Mouse (Mus musculus): ENCODE measurements at regions not wholly inside any gene's neighbourhood (a gene's known extent, or its start where the extent isn't known, plus 50 kb on each side); places are given as distances from the start of the nearest gene placed in this dataset.

GRCm38 (mm10) chr15:96944741-96945140 is 111.0 kb downstream of the Slc38a4 start:
- no peak for DNase-seq (ENCODE audit: low spot score)

DNA sequence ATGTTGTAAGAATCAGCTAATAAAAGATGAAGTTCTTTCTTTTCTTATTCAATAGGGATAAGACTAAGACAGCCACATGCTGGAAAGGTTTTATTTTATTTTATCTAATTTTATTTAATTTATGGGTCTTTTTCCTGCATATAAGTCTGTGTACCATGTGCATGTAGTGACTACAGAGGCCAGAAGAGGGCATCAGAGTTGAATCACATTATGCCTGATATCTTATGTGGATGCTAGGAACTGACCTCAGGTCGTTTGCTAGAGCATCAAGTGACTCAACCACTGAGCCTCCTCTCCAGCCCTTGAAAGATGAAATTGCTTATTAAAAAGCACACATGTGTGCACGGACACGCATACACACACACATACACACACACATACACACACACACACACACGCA is 113.1 kb downstream of the Slc38a4 start:
- no peak for DNase-seq (ENCODE audit: low spot score)

DNA sequence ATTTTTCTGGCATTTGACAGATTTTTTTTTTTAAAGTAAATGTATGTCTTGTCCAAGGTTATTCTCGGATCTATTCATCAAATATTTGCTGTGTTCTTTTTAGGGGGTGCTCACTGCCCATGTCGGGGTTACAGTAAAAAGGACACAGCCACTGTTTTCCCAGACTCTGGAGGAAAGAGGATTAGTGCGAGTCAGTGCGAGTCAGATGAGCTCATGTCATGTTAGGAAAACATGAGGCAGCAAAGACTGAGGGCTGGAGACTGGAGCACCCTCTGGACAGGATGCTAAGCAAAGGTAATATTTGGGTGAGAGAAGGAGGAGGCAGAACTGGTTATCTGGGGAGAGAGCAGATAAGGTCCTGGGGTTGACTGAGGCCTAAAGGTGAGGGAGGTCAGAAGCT is 117.3 kb downstream of the Slc38a4 start:
- no peak for DNase-seq (ENCODE audit: low spot score)

GRCm38 (mm10) chr15:96937623-96938022 is 118.1 kb downstream of the Slc38a4 start:
- DNase-seq (ENCODE audit: low spot score), result no peak

DNA sequence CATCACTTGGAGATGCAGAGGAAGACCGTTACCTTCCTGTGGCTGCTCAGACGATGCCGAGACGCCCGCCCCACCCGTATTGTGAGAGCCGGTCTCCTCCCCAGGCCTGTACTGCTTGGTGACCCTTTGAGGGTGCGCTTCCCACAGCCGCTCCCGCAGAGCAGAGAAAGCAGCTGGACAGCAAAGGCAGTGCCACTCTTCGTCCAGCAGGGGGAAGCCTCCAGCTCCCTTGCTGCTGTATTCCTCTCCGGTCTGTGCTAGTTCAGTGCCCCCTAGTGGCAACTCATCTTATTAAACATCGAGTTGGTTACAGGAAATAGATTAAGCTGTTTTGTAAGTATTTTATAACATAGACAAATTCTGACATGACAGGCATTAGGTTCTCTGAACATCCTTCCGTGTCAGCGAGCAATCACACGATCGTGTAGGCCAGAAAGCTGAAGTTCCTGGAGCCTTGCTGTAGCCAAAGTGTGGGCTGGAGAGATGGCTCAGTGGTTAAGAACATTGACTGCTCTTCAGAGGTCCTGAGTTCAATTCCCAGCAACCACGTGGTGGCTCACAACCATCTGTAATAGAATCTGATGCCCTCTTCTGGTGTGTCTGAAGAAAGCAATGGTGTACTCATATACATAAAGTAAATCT is 118.9 kb downstream of the Slc38a4 start:
- DNase-seq (ENCODE audit: low spot score), result peak; percentile 89

DNA sequence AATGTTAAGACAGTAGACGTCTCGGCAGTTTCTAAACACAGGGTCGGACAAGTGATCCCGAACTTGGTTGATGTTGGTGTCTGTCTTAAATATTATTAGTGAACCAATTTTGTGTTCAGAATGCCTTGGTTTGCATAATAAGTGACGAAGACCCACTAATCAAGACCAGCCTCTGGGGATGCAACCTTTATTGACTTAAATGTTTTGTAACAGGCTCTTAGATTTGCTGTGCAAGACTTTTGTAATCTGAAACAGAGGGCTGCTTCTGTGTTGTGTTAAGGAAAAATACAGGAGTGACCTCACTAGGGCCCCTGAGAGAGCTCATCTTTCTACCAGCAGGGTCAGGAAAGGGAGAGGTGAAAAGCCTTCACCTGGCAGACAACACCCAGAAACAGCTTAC is 119.5 kb downstream of the Slc38a4 start:
- no peak for DNase-seq (ENCODE audit: low spot score)

- no peak for DNase-seq (ENCODE audit: low spot score)
These were observed 122.3 kb downstream of the Slc38a4 start for GRCm38 (mm10) chr15:96933451-96933850.

- no peak for DNase-seq (ENCODE audit: low spot score)
These were observed 125.2 kb downstream of the Slc38a4 start for GRCm38 (mm10) chr15:96930531-96930930.

DNA sequence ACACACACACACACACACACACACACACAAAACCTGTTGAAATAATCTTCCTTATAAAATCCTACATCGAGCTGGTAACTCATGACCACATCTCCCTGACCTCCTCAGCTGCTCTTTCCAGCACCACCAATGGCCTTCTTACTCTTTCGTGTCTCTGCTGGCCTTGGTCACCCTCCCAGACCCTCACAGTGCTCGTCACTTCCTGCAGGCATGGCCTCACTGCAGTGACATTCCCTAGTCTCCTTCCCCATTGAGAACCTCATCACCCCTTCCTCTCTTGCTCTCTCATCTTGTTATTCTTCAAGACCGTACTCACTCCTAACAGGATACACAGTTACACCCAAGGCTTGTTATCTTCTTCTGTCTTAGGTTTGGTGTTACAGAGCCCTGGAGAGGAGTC is 126.0 kb downstream of the Slc38a4 start:
- no peak for DNase-seq (ENCODE audit: low spot score)

DNA sequence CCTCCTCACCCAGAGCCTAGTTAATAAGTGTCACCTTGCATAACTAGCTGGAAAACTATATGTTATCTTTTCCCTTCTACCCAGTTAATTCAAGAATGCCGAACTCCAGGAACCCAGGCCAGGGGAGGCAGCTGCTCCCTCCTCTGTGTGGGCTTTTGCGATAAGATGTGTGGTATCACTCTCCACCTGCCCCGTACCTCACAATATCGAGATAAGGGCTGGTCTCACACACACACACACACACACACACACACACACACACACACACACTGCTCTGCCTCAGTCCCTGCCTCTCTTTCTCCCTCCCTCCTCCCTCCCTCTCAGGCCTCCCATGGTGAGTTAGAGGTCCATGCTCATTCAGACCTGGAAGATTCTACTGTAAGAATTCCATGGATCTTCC is 127.1 kb downstream of the Slc38a4 start:
- no peak for DNase-seq (ENCODE audit: low spot score)

- no peak for DNase-seq (ENCODE audit: low spot score)
These were observed 128.1 kb downstream of the Slc38a4 start for GRCm38 (mm10) chr15:96927674-96928073.

DNA sequence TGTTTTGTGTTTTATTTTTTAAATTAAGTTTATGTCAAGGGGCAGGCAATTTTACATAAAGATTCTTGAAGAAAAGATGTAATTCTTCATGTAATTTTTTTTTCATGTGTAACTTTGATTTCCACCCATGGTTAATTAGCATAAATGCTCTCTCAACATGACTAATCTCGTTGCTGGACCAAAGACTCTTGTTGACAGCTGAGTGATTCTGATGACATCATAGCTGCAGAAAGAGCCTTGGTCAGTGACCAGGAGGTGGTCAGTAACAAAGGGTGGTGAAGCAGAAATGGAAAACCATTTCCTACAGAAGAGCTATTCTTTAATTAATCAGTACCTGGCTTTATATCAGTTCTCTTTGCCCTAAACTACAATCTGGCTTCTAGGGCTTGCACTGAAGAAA is 129.1 kb downstream of the Slc38a4 start:
- no peak for DNase-seq (ENCODE audit: low spot score)

DNA sequence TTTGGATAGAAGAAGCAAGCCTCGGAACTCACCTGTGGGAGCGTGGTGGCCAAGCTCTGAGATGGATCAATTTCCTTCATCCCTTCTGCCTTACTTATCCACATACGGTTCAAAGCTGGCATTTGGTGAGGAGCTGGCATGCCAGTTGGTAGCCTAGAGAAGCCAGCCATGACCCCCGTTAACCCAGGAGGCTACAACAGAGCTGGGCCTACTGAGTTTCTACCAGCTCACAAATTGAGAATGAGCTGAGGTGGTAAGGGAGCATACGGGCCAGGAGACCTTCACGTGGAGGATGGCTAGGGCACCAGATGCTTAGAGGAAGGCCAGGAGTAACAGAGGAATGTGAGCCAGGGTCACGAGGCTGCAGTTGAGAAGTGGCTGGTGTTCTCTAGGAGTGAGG is 139.2 kb downstream of the Slc38a4 start:
- no peak for DNase-seq (ENCODE audit: low spot score)

DNA sequence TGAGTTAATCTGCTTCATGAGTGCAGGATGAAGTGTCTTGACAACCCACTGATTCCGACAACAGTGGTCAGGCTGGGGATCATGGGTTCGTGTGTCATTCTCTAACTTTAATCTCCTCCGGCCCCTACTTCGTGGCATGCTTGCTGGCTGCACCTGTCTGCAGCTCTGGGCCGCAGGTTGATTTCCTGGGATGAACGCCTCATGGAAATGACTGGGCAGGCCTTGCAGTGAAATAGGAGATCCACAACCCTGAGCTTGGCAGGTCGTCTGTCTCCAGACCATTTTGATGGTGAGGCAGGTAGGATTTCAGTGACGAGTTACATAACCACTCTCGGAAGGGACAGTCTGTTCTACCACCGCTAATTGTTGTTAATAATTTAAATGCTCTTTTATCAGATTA is 140.2 kb downstream of the Slc38a4 start:
- DNase-seq (ENCODE audit: low spot score), result no peak

GRCm38 (mm10) chr15:96914988-96915387 is 140.8 kb downstream of the Slc38a4 start:
- no peak for DNase-seq (ENCODE audit: low spot score)

DNA sequence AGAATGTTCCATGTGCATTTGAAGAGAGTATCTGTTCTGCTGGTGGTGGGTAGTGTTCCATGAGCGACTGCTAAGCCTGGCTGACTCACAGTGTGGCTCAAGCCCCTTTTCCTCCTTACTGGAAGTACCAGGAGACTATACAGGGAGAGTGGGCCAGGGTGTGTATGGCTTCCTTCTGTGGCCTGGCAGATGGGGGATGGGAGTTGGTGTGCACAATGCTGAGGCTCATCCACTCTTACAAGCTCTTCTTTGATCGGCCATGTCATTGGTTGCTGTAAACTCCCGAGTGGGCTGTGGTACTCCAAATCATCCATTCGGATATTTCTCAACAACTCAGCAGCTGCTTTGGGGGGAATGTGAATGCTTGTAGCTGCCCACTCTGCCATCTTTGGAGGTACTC is 150.2 kb downstream of the Slc38a4 start:
- no peak for DNase-seq (ENCODE audit: low spot score)

- no peak for DNase-seq (ENCODE audit: low spot score)
These were observed 152.3 kb downstream of the Slc38a4 start for GRCm38 (mm10) chr15:96903461-96903860.

- no peak for DNase-seq (ENCODE audit: low spot score)
These were observed 153.0 kb downstream of the Slc38a4 start for GRCm38 (mm10) chr15:96902781-96903180.

DNA sequence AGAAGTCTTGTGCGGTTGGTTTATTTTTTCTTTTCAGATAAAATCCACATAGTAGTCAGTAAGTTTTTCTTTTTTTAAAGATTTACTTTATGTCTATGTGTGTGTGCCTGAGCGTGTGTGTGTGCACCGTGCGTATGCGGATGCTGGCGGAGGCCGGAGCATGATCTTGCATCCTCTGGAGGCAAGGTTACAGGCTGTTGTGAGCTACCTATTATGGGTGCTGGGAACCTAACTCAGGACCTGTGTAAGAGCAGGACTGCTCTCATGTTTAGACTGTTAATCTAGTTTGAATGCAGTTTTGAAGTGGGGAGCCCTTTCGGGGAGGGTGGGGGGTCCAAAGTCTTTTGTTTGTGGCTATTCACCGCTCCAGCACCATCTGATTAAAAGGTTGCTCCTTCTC is 154.1 kb downstream of the Slc38a4 start:
- no peak for DNase-seq (ENCODE audit: low spot score)

DNA sequence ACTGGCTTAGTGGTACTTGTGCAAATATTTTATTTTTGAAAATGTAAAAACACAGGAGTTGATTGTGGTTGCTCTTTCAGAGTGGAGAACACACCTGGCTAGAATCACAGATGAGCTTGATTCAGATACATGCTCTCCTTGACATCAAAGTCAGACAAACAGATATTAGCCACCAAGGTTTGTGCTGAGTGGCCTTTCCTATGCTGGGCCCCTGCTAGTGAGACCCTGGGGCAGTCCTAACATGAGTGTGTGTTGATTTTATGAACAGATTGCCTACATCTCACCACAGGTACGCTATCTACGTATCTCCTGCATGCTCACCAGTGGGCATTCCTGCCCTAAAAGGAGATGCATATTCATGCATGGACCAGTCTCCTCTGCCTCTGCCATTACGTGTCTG is 157.5 kb downstream of the Slc38a4 start:
- no peak for DNase-seq (ENCODE audit: low spot score)

- DNase-seq (ENCODE audit: low spot score), result no peak
These were observed 170.9 kb downstream of the Slc38a4 start for GRCm38 (mm10) chr15:96884901-96885300.

DNA sequence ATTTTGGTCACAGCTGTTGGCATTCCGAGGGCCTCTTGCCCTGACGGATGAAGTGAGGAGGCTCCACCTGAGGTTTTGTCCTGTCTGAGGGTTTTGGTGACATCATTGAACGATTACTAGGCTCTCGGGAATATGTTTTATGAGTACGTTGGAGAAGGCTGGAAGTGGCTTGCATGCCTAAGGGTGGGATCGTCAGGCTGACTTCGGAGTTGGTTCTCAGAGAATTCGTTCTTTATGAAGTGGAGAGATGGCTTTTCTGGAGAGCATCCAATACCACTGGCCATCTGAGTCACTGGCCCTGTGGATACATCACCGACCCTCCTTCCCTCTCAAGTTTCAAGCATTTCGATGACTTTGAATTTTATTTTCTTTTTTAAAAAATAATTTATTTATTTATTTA is 172.0 kb downstream of the Slc38a4 start:
- no peak for DNase-seq (ENCODE audit: low spot score)

- no peak for DNase-seq (ENCODE audit: low spot score)
These were observed 173.5 kb downstream of the Slc38a4 start for GRCm38 (mm10) chr15:96882211-96882610.

DNA sequence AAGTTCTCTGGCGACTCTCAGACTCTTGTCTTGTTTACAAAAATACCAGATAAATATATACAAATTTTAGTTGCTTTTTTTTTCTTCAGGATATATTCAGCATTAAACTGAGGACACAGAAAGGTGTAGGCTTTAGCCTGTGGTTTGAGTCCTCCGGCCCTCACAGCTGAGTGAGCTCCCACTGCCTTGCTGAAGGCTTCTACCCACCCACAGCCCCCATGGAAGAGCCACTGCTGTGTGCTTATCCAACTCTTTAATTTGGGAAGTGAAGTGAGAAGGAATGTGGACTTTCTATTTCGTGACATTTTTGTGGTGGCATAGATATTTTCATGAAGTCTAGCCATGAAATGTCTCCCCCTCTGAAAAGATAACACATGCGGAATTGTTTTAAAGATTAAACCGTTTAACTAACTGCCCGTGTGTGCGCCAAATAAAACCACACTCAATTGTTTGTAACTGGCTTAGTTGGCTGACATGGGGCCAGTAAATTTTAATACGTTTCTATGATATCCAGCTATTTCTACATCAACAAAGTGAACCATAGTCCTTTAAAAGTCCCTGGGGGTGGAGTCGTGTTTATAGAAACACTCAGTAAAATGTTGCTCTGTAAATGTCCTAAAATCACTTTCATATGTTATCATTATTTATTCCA is 174.1 kb downstream of the Slc38a4 start:
- no peak for DNase-seq (ENCODE audit: low spot score)

Measured in MN1 (cell line).